Mouse (Mus musculus): Measurements from ENCODE around the gene Msantd1. TPM values are rescaled to one million over a fixed set of nuclear protein-coding genes. Genes with fewer than 3 reads are reported as not detected.

Msantd1 gene
- total and polyA plus RNA-seq, 2 experiments from 2014 or later: 5.9 to 10.0 TPM

- H3K27me3 ChIP-seq (ENCODE audit: insufficient read depth, low read length): no peaks in the 10 kb centered on the region
- ATAC-seq: no peak
- peaks cover 63% of the 10 kb centered on the region for H3K36me3 ChIP-seq (ENCODE audit: insufficient read depth, low read length)
- no peaks in the 10 kb centered on the region for H3K4me1 ChIP-seq (ENCODE audit: insufficient read depth, low read length)
- H3K9me3 ChIP-seq (ENCODE audit: low read length): no peaks in the 10 kb centered on the region
- 85% methylated on average over 3 of the region's 3 CpGs for WGBS
- DNase-seq (ENCODE audit: low spot score): no peak
- H3K27ac ChIP-seq: no peak overlapping the region
- no peak overlapping the region for H3K9ac ChIP-seq (replicated peaks; ENCODE audit: low read length)
- no peak for TF ChIP-seq CTCF (IDR thresholded peaks at IDR 0.05; ENCODE audit: low read depth)
- no peak overlapping the region for H3K4me3 ChIP-seq (ENCODE audit: low read length)
- no peak overlapping the region for H3K4me2 ChIP-seq (ENCODE audit: low read depth, low read length)
Observed at GRCm38 (mm10) chr5:34896697-34897453, 10.9 kb upstream of the Msantd1 start.

GRCm38 (mm10) chr5:34899787-34900469 lies 7.9 kb upstream of the Msantd1 start:
- H3K27me3 ChIP-seq (ENCODE audit: insufficient read depth, low read length): no peaks in the 10 kb centered on the region
- no peak for TF ChIP-seq CTCF (IDR thresholded peaks at IDR 0.05; ENCODE audit: low read depth)
- DNase-seq (ENCODE audit: low spot score) (no peak), ATAC-seq (peak; percentile 87)
- WGBS: 92% methylated on average over 6 of the region's 6 CpGs
- no peak overlapping the region for H3K4me2 ChIP-seq (ENCODE audit: low read depth, low read length)
- H3K9me3 ChIP-seq (ENCODE audit: low read length): no peaks in the 10 kb centered on the region
- no peaks in the 10 kb centered on the region for H3K4me1 ChIP-seq (ENCODE audit: insufficient read depth, low read length)
- no peak overlapping the region for H3K9ac ChIP-seq (replicated peaks; ENCODE audit: low read length)
- H3K27ac ChIP-seq: no peak overlapping the region
- H3K4me3 ChIP-seq (ENCODE audit: low read length): no peak overlapping the region
- peaks cover 57% of the 10 kb centered on the region for H3K36me3 ChIP-seq (ENCODE audit: insufficient read depth, low read length)

- no peak overlapping the region for H3K4me2 ChIP-seq (ENCODE audit: low read depth, low read length)
- H3K36me3 ChIP-seq (ENCODE audit: insufficient read depth, low read length): peaks cover 57% of the 10 kb centered on the region
- no peaks in the 10 kb centered on the region for H3K4me1 ChIP-seq (ENCODE audit: insufficient read depth, low read length)
- no peaks in the 10 kb centered on the region for H3K9me3 ChIP-seq (ENCODE audit: low read length)
- no peak overlapping the region for H3K4me3 ChIP-seq (ENCODE audit: low read length)
- ATAC-seq (no peak), DNase-seq (ENCODE audit: low spot score) (no peak)
- H3K27me3 ChIP-seq (ENCODE audit: insufficient read depth, low read length): no peaks in the 10 kb centered on the region
- no peak overlapping the region for H3K27ac ChIP-seq
- TF ChIP-seq CTCF (IDR thresholded peaks at IDR 0.05; ENCODE audit: low read depth): no peak
- no peak overlapping the region for H3K9ac ChIP-seq (replicated peaks; ENCODE audit: low read length)
Observed at GRCm38 (mm10) chr5:34902371-34902770, 5.4 kb upstream of the Msantd1 start.

GRCm38 (mm10) chr5:34902811-34903385 lies 4.9 kb upstream of the Msantd1 start:
- 44% methylated on average over 5 of the region's 5 CpGs for WGBS
- DNase-seq (ENCODE audit: low spot score) (peak; percentile 83), ATAC-seq (peak; percentile 65; the same call in 1 of the 2 replicates)
- no peak overlapping the region for H3K27ac ChIP-seq
- H3K27me3 ChIP-seq (ENCODE audit: insufficient read depth, low read length): no peaks in the 10 kb centered on the region
- H3K4me2 ChIP-seq (ENCODE audit: low read depth, low read length): no peak overlapping the region
- H3K9me3 ChIP-seq (ENCODE audit: low read length): no peaks in the 10 kb centered on the region
- H3K4me3 ChIP-seq (ENCODE audit: low read length): no peak overlapping the region
- H3K36me3 ChIP-seq (ENCODE audit: insufficient read depth, low read length): peaks cover 58% of the 10 kb centered on the region
- H3K4me1 ChIP-seq (ENCODE audit: insufficient read depth, low read length): no peaks in the 10 kb centered on the region
- TF ChIP-seq CTCF (IDR thresholded peaks at IDR 0.05; ENCODE audit: low read depth): peak; percentile 64
- H3K9ac ChIP-seq (replicated peaks; ENCODE audit: low read length): no peak overlapping the region

GRCm38 (mm10) chr5:34904412-34904811 lies 3.4 kb upstream of the Msantd1 start:
- no peaks in the 10 kb centered on the region for H3K27me3 ChIP-seq (ENCODE audit: insufficient read depth, low read length)
- no peak for DNase-seq (ENCODE audit: low spot score)
- no peak overlapping the region for H3K4me3 ChIP-seq (ENCODE audit: low read length)
- ATAC-seq: no peak
- H3K27ac ChIP-seq: no peak overlapping the region
- H3K36me3 ChIP-seq (ENCODE audit: insufficient read depth, low read length): peaks cover 50% of the 10 kb centered on the region
- H3K4me1 ChIP-seq (ENCODE audit: insufficient read depth, low read length): no peaks in the 10 kb centered on the region
- H3K9me3 ChIP-seq (ENCODE audit: low read length): no peaks in the 10 kb centered on the region
- H3K4me2 ChIP-seq (ENCODE audit: low read depth, low read length): no peak overlapping the region
- TF ChIP-seq CTCF (IDR thresholded peaks at IDR 0.05; ENCODE audit: low read depth): no peak
- H3K9ac ChIP-seq (replicated peaks; ENCODE audit: low read length): no peak overlapping the region

GRCm38 (mm10) chr5:34907230-34907629 lies 582 bp upstream of the Msantd1 start:
- H3K4me2 ChIP-seq (ENCODE audit: low read depth, low read length): no peak overlapping the region
- no peaks in the 10 kb centered on the region for H3K4me1 ChIP-seq (ENCODE audit: insufficient read depth, low read length)
- H3K9ac ChIP-seq (replicated peaks; ENCODE audit: low read length): no peak overlapping the region
- H3K27ac ChIP-seq: no peak overlapping the region
- 75% methylated on average over 4 of the region's 4 CpGs for WGBS
- H3K4me3 ChIP-seq (ENCODE audit: low read length): no peak overlapping the region
- H3K9me3 ChIP-seq (ENCODE audit: low read length): no peaks in the 10 kb centered on the region
- H3K36me3 ChIP-seq (ENCODE audit: insufficient read depth, low read length): peaks cover 54% of the 10 kb centered on the region
- TF ChIP-seq CTCF (IDR thresholded peaks at IDR 0.05; ENCODE audit: low read depth): no peak
- no peaks in the 10 kb centered on the region for H3K27me3 ChIP-seq (ENCODE audit: insufficient read depth, low read length)
- 0 out of 2 replicates have a peak, but pooled peaks have one; percentile 27 for ATAC-seq
- DNase-seq (ENCODE audit: low spot score): no peak
